18 mouse cellular contexts compared by ENCODE assay signal in genomic region chrX:134635860-134636259, GRCm38 (mm10). TPM values are rescaled to one million over a fixed set of nuclear protein-coding genes. Genes with fewer than 3 reads are reported as not detected.
A peak's percentile ranks its signal among the peaks of the same experiment; 100 is the strongest.
DNase-seq lines count a peak whose midpoint lies in the region; ATAC-seq and TF ChIP-seq lines count a peak whose summit lies in the region.
"Had no signal": no experiment of that assay in that cellular context is flagged by ENCODE, and none has a peak within 500 bp of the region (broad histone marks: within the 10 kb centered on the region; RNA-seq: fewer than 3 reads in every experiment).

No protein-coding gene starts in this region.

- no peak overlapping the region for H3K4me3 ChIP-seq in kidney, adult 2 months (ENCODE audit: insufficient read depth, low read depth, low read length)
- H3K4me3 ChIP-seq in lung, embryonic 14.5 days (ENCODE audit: low read depth, low read length) = no peak overlapping the region
- no peak overlapping the region for H3K4me3 ChIP-seq in lung, adult 2 months (replicated peaks; ENCODE audit: extremely low read depth, low read depth, low read length)
- no peak overlapping the region for H3K4me3 ChIP-seq in myocyte
- H3K4me3 ChIP-seq: heart, embryonic 13.5 days; limb, embryonic 15.5 days; stomach, embryonic 15.5 days had no signal

- H3K4me1 ChIP-seq in kidney, adult 2 months (ENCODE audit: control insufficient read depth, insufficient read depth, low read length) = no peaks in the 10 kb centered on the region
- H3K4me1 ChIP-seq in lung, embryonic 14.5 days (ENCODE audit: insufficient read depth) = no peaks in the 10 kb centered on the region
- no peaks in the 10 kb centered on the region for H3K4me1 ChIP-seq in lung, adult 2 months (ENCODE audit: control insufficient read depth, insufficient read depth, low read length)
- H3K4me1 ChIP-seq: heart, embryonic 13.5 days; limb, embryonic 15.5 days; stomach, embryonic 15.5 days had no signal

- ATAC-seq in lung, embryonic 14.5 days (ENCODE audit: insufficient read depth) = no peak
- peak; percentile 44; the same call in 1 of the 2 replicates for ATAC-seq in granulocyte monocyte progenitor cell, adult 5-6 weeks (replicated peaks; ENCODE audit: poor library complexity, severe bottlenecking)
- ATAC-seq: forebrain, embryonic 14.5 days; inflammation-experienced regulatory T-cells, adult 6 months had no signal

- H3K9me3 ChIP-seq in lung, embryonic 14.5 days (ENCODE audit: low read depth, low read length) = no peaks in the 10 kb centered on the region
- H3K9me3 ChIP-seq: G1E; heart, embryonic 13.5 days; limb, embryonic 15.5 days; stomach, embryonic 15.5 days had no signal

- H3K36me3 ChIP-seq in kidney, adult 2 months (ENCODE audit: control insufficient read depth, insufficient read depth, low read length) = no peaks in the 10 kb centered on the region
- no peaks in the 10 kb centered on the region for H3K36me3 ChIP-seq in lung, embryonic 14.5 days (ENCODE audit: insufficient read depth)
- no peaks in the 10 kb centered on the region for H3K36me3 ChIP-seq in myocyte (ENCODE audit: control insufficient read depth, insufficient read depth)
- H3K36me3 ChIP-seq: G1E; heart, embryonic 13.5 days; limb, embryonic 15.5 days; stomach, embryonic 15.5 days had no signal

- H3K27ac ChIP-seq in kidney, adult 2 months (ENCODE audit: insufficient read depth, low read depth, low read length) = no peak overlapping the region; the same call in 1 of the 2 replicates
- no peak overlapping the region for H3K27ac ChIP-seq in lung, embryonic 14.5 days (ENCODE audit: low read depth)
- H3K27ac ChIP-seq: heart, embryonic 13.5 days; limb, embryonic 15.5 days; stomach, embryonic 15.5 days had no signal

- no peak for TF ChIP-seq CTCF in kidney, adult 2 months (conservative IDR thresholded peaks at IDR 0.05; ENCODE audit: insufficient read depth, insufficient read length, low read depth, low read length)
- TF ChIP-seq CTCF in lung, embryonic 14.5 days (IDR thresholded peaks at IDR 0.05; ENCODE audit: low read depth) = no peak
- TF ChIP-seq CTCF in lung, adult 2 months (IDR thresholded peaks at IDR 0.05; ENCODE audit: insufficient read depth, low read length) = no peak

- H3K9ac ChIP-seq in lung, embryonic 14.5 days = no peak overlapping the region
- H3K9ac ChIP-seq: heart, embryonic 13.5 days; limb, embryonic 15.5 days; stomach, embryonic 15.5 days had no signal

- H3K4me2 ChIP-seq in lung, embryonic 14.5 days = no peak overlapping the region
- peak overlapping the region; percentile 12 for H3K4me2 ChIP-seq in myocyte (ENCODE audit: low read depth)
- H3K4me2 ChIP-seq: heart, embryonic 13.5 days; limb, embryonic 15.5 days; stomach, embryonic 15.5 days had no signal

- no peak for TF ChIP-seq POLR2A in kidney, adult 2 months (IDR thresholded peaks at IDR 0.05; ENCODE audit: low read depth, low read length)
- TF ChIP-seq POLR2A in lung, adult 2 months (IDR thresholded peaks at IDR 0.05; ENCODE audit: borderline replicate concordance, extremely low read depth, low read depth, low read length) = no peak
- no peak for TF ChIP-seq POLR2A in myocyte (IDR thresholded peaks at IDR 0.05; ENCODE audit: insufficient read length, low read depth)

- H3K27me3 ChIP-seq in kidney, adult 2 months (replicated peaks; ENCODE audit: control insufficient read depth, insufficient read depth, low read length) = no peaks in the 10 kb centered on the region
- no peaks in the 10 kb centered on the region for H3K27me3 ChIP-seq in lung, embryonic 14.5 days (ENCODE audit: insufficient read depth, low read length)
- no peaks in the 10 kb centered on the region for H3K27me3 ChIP-seq in myocyte (ENCODE audit: control insufficient read depth, insufficient read depth, insufficient read length)
- H3K27me3 ChIP-seq: heart, embryonic 13.5 days; limb, embryonic 15.5 days; stomach, embryonic 15.5 days had no signal

- peak; percentile 29 for DNase-seq in kidney, adult 2 months
- no peak for DNase-seq in kidney, postnatal 25 days
- peak; percentile 11 for DNase-seq in lung, embryonic 14.5 days
- DNase-seq in lung, adult 2 months = no peak
- no peak for DNase-seq in adrenal gland, adult 18-20 months (ENCODE audit: low spot score in 2 of 2)
- DNase-seq: cerebellum, postnatal 14 days; gastrocnemius, postnatal 25 days; layer of hippocampus, postnatal 36 days; right cerebral cortex, adult 18-20 months; thymus, adult 2 months had no signal

- H3ac ChIP-seq in myocyte (ENCODE audit: control insufficient read depth, insufficient read length) = no peak overlapping the region

- 55% methylated on average over 3 of the region's 3 CpGs for WGBS in kidney, adult 2 months
- 46% methylated on average over 3 of the region's 3 CpGs for WGBS in lung, embryonic 14.5 days
- WGBS in lung, adult 2 months = 50% methylated on average over 3 of the region's 3 CpGs

- H3K79me2 ChIP-seq in myocyte (ENCODE audit: control insufficient read depth, insufficient read depth) = no peaks in the 10 kb centered on the region

TF ChIP-seq in myocyte, 11 proteins besides CTCF, POLR2A, EP300 and RAD21:
- TF ChIP-seq MYOD1 (IDR thresholded peaks at IDR 0.05; ENCODE audit: control insufficient read depth in 1 of 3, insufficient read length in 2 of 3, low read depth in 2 of 3) (peak in 1 of 3 experiments; percentile 43), E2F4 (IDR thresholded peaks at IDR 0.05; ENCODE audit: insufficient read depth) (no peak), REST (IDR thresholded peaks at IDR 0.05; ENCODE audit: insufficient read depth, insufficient read length) (no peak), TCF3 (IDR thresholded peaks at IDR 0.05; ENCODE audit: insufficient read length, low read depth) (no peak)

RNA-seq across cellular contexts. Expression of gene Hnrnph2, which starts 34.9 kb away (rescaled TPM):
- 11.8 and 20.5 TPM in 2 replicates for polyA plus RNA-seq in kidney, adult 2 months (2012; rRNA removed)
- polyA plus RNA-seq in lung, embryonic 14.5 days (2014; fragmentation: Nextera tagmentation; extraction: Ambion mirVana) = 112 TPM in 2 replicates
- polyA plus RNA-seq in lung, adult 2 months (2012; rRNA removed) = 9.8 and 23.7 TPM in 2 replicates
- 69.4 and 83.7 TPM in 2 replicates for total RNA-seq in granulocyte monocyte progenitor cell, adult 5-6 weeks (2014; fragmentation: Nextera tagmentation)
- 155 and 165 TPM in 2 replicates for total RNA-seq in granulocyte monocyte progenitor cell, adult 5-6 weeks (2017)
- 24.6 TPM for polyA plus RNA-seq in myocyte (2012; fragmentation: generic; extraction: Trizol)
- total RNA-seq in adrenal gland, adult 18-20 months (2021) = 100 to 1,000 TPM; 114 to 120 TPM

RNA-seq across cellular contexts. Expression of gene Gla, which starts 34.9 kb away (rescaled TPM):
- polyA plus RNA-seq in kidney, adult 2 months (2012; rRNA removed) = 2.0 and 2.7 TPM in 2 replicates
- polyA plus RNA-seq in lung, embryonic 14.5 days (2014; fragmentation: Nextera tagmentation; extraction: Ambion mirVana) = 3.0 and 5.1 TPM in 2 replicates
- polyA plus RNA-seq in lung, adult 2 months (2012; rRNA removed) = 1.5 and 2.6 TPM in 2 replicates
- 9.2 and 14.5 TPM in 2 replicates for total RNA-seq in granulocyte monocyte progenitor cell, adult 5-6 weeks (2014; fragmentation: Nextera tagmentation)
- total RNA-seq in granulocyte monocyte progenitor cell, adult 5-6 weeks (2017) = 19.7 and 24.1 TPM in 2 replicates
- 6.2 TPM for polyA plus RNA-seq in myocyte (2012; fragmentation: generic; extraction: Trizol)
- total RNA-seq in adrenal gland, adult 18-20 months (2021) = 10 to 100 TPM; 13.0 to 13.1 TPM

RNA-seq across cellular contexts. Expression of gene Rpl36a, which starts 50.4 kb away (rescaled TPM):
- 142 and 219 TPM in 2 replicates for polyA plus RNA-seq in kidney, adult 2 months (2012; rRNA removed)
- polyA plus RNA-seq in lung, embryonic 14.5 days (2014; fragmentation: Nextera tagmentation; extraction: Ambion mirVana) = 491 and 582 TPM in 2 replicates
- polyA plus RNA-seq in lung, adult 2 months (2012; rRNA removed) = 73.7 and 105 TPM in 2 replicates
- 2,214 and 2,262 TPM in 2 replicates for total RNA-seq in granulocyte monocyte progenitor cell, adult 5-6 weeks (2014; fragmentation: Nextera tagmentation)
- 3,336 and 5,531 TPM in 2 replicates for total RNA-seq in granulocyte monocyte progenitor cell, adult 5-6 weeks (2017)
- polyA plus RNA-seq in myocyte (2012; fragmentation: generic; extraction: Trizol) = 1,272 TPM
- total RNA-seq in adrenal gland, adult 18-20 months (2021) = 100 to 1,000 TPM; 229 to 239 TPM

RNA-seq across cellular contexts. Expression of gene Armcx4, which starts 50.5 kb away (rescaled TPM):
- polyA plus RNA-seq in kidney, adult 2 months (2012; rRNA removed) = 0.71 and 1.1 TPM in 2 replicates
- 6.3 and 6.9 TPM in 2 replicates for polyA plus RNA-seq in lung, embryonic 14.5 days (2014; fragmentation: Nextera tagmentation; extraction: Ambion mirVana)
- polyA plus RNA-seq in lung, adult 2 months (2012; rRNA removed) = 2.1 and 4.1 TPM in 2 replicates
- 3.8 and 6.1 TPM in 2 replicates for total RNA-seq in granulocyte monocyte progenitor cell, adult 5-6 weeks (2014; fragmentation: Nextera tagmentation)
- total RNA-seq in granulocyte monocyte progenitor cell, adult 5-6 weeks (2017) = 5.3 and 5.7 TPM in 2 replicates
- polyA plus RNA-seq in myocyte (2012; fragmentation: generic; extraction: Trizol) = 4.0 TPM
- total RNA-seq in adrenal gland, adult 18-20 months (2021) = 10 to 100 TPM in 1 of 2 experiments, 1 to 10 TPM in 1; 6.6 to 12.5 TPM

RNA-seq across cellular contexts. Expression of gene Btk, which starts 52.5 kb away (rescaled TPM):
- polyA plus RNA-seq in kidney, adult 2 months (2012; rRNA removed) = 0.29 and 0.70 TPM in 2 replicates
- polyA plus RNA-seq in lung, embryonic 14.5 days (2014; fragmentation: Nextera tagmentation; extraction: Ambion mirVana) = 0.84 and 1.2 TPM in 2 replicates
- 1.6 and 3.3 TPM in 2 replicates for polyA plus RNA-seq in lung, adult 2 months (2012; rRNA removed)
- 47.3 and 62.5 TPM in 2 replicates for total RNA-seq in granulocyte monocyte progenitor cell, adult 5-6 weeks (2014; fragmentation: Nextera tagmentation)
- 62.3 and 64.4 TPM in 2 replicates for total RNA-seq in granulocyte monocyte progenitor cell, adult 5-6 weeks (2017)
- polyA plus RNA-seq in myocyte (2012; fragmentation: generic; extraction: Trizol) = not detected
- 1 to 10 TPM in 1 of 2 experiments, under 1 TPM in 1; 0.93 to 1.9 TPM for total RNA-seq in adrenal gland, adult 18-20 months (2021)

Comparison
In these comparisons a context has a peak if more than half of its experiments do, and no peak if none do; other contexts are left out.
1. DNase-seq: peak in kidney, adult 2 months (single experiment) and lung, embryonic 14.5 days (single experiment); none in kidney, postnatal 25 days (0 of 2), lung, adult 2 months (single experiment) and adrenal gland, adult 18-20 months (0 of 2).